Mouse (Mus musculus) bone marrow, adult 2 months (tissue): ENCODE measurements around the gene Tapbp.
A peak's percentile ranks its signal among the peaks of the same experiment; 100 is the strongest.

Experiments
- CTCF ChIP-seq: fragments of 200-500 bp; IDR thresholded peaks from 2 replicates; pipeline ENCODE4 v1.5.1; 2011; ENCODE audit warnings: low read length, control low read depth; ENCODE audit not compliant: control insufficient read depth, insufficient read depth
- POLR2A ChIP-seq: fragments of 200-500 bp; IDR thresholded peaks from 2 replicates; pipeline ENCODE4 v1.6.1; 2011; ENCODE audit warnings: low read depth, mild to moderate bottlenecking, control low read depth, low read length, borderline replicate concordance; ENCODE audit not compliant: control insufficient read depth

DNA sequence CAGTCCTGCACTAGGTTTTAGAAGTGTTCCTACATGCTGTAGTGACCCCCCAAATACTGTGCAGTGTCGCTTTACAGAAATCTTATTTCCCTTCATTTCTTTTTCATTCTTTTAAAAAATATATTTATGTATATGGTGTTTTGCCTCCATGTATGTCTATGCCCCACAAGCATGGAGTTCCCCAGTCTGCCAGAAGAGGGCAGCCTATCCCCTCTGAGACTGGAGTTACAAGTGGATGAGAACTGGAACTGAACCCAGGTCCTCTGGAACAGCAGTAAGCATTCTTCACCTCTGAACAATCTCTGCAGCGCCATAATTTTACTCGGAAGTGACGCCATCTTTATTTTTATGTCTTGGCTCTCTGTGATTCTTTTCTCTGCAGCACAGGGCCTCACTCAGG, 53.7 kb downstream of the Tapbp start:
- TF ChIP-seq POLR2A (no peak), CTCF (peak; percentile 42; the same call in 1 of the 2 replicates)
